In genomic region chr9:64577156-64577555, GRCm38 (mm10) we compare ENCODE assay signal across 26 mouse cellular contexts.
A peak's percentile ranks its signal among the peaks of the same experiment; 100 is the strongest.
DNase-seq lines count a peak whose midpoint lies in the region; ATAC-seq and TF ChIP-seq lines count a peak whose summit lies in the region.
"Had no signal": no experiment of that assay in that cellular context is flagged by ENCODE, and none has a peak within 500 bp of the region (broad histone marks: within the 10 kb centered on the region; RNA-seq: fewer than 3 reads in every experiment).

No protein-coding gene starts in this region.

- H3K9ac ChIP-seq in hindbrain, embryonic 13.5 days = no peak overlapping the region
- H3K9ac ChIP-seq in hindbrain, postnatal 0 days (replicated peaks; ENCODE audit: low read length) = no peak overlapping the region
- H3K9ac ChIP-seq in neural tube, embryonic 13.5 days = no peak overlapping the region
- H3K9ac ChIP-seq in neural tube, embryonic 14.5 days (replicated peaks; ENCODE audit: low read depth, low read length) = no peak overlapping the region
- H3K9ac ChIP-seq: embryonic facial prominence, embryonic 13.5 days; forebrain, embryonic 12.5 days; forebrain, embryonic 15.5 days; heart, embryonic 13.5 days had no signal

- WGBS in hindbrain, embryonic 13.5 days = 75% methylated on average over 3 of the region's 3 CpGs
- 76% methylated on average over 3 of the region's 3 CpGs for WGBS in hindbrain, postnatal 0 days
- WGBS in neural tube, embryonic 13.5 days = 49% methylated on average over 3 of the region's 3 CpGs
- 41% methylated on average over 3 of the region's 3 CpGs for WGBS in neural tube, embryonic 14.5 days

- H3K4me2 ChIP-seq in hindbrain, embryonic 13.5 days = no peak overlapping the region
- H3K4me2 ChIP-seq in hindbrain, postnatal 0 days (ENCODE audit: low read depth, low read length) = no peak overlapping the region
- H3K4me2 ChIP-seq in neural tube, embryonic 13.5 days = no peak overlapping the region
- H3K4me2 ChIP-seq in neural tube, embryonic 14.5 days (ENCODE audit: low read depth, low read length) = no peak overlapping the region
- H3K4me2 ChIP-seq: embryonic facial prominence, embryonic 13.5 days; forebrain, embryonic 12.5 days; forebrain, embryonic 15.5 days; heart, embryonic 13.5 days had no signal

- H3K27ac ChIP-seq in hindbrain, embryonic 13.5 days = peak overlapping the region; percentile 73; the same call in 1 of the 2 replicates
- no peak overlapping the region for H3K27ac ChIP-seq in hindbrain, postnatal 0 days
- peak overlapping the region; percentile 63 for H3K27ac ChIP-seq in neural tube, embryonic 13.5 days (replicated peaks)
- H3K27ac ChIP-seq in neural tube, embryonic 14.5 days (ENCODE audit: low read depth, low read length) = no peak overlapping the region
- H3K27ac ChIP-seq: embryonic facial prominence, embryonic 10.5 days; embryonic facial prominence, embryonic 13.5 days; forebrain, embryonic 12.5 days; forebrain, embryonic 15.5 days; heart, adult 2 months; heart, embryonic 10.5 days; heart, embryonic 13.5 days had no signal

- no peaks in the 10 kb centered on the region for H3K9me3 ChIP-seq in hindbrain, embryonic 13.5 days
- no peaks in the 10 kb centered on the region for H3K9me3 ChIP-seq in hindbrain, postnatal 0 days (ENCODE audit: low read length)
- H3K9me3 ChIP-seq in neural tube, embryonic 13.5 days = no peaks in the 10 kb centered on the region
- H3K9me3 ChIP-seq in neural tube, embryonic 14.5 days (ENCODE audit: control insufficient read depth, low read length) = no peaks in the 10 kb centered on the region; the same call in 1 of the 2 replicates
- H3K9me3 ChIP-seq: embryonic facial prominence, embryonic 10.5 days; embryonic facial prominence, embryonic 13.5 days; forebrain, embryonic 12.5 days; forebrain, embryonic 15.5 days; heart, embryonic 10.5 days; heart, embryonic 13.5 days had no signal

- H3K4me1 ChIP-seq in hindbrain, embryonic 13.5 days (replicated peaks) = peaks cover 48% of the 10 kb centered on the region
- H3K4me1 ChIP-seq in hindbrain, postnatal 0 days (ENCODE audit: insufficient read depth, low read length) = no peaks in the 10 kb centered on the region
- H3K4me1 ChIP-seq in neural tube, embryonic 13.5 days (replicated peaks) = peaks cover 69% of the 10 kb centered on the region
- peaks cover 18% of the 10 kb centered on the region for H3K4me1 ChIP-seq in neural tube, embryonic 14.5 days (ENCODE audit: control insufficient read depth, insufficient read depth, low read length)

- TF ChIP-seq CTCF in hindbrain, postnatal 0 days (IDR thresholded peaks at IDR 0.05; ENCODE audit: low read depth) = no peak

- no peaks in the 10 kb centered on the region for H3K36me3 ChIP-seq in hindbrain, embryonic 13.5 days
- H3K36me3 ChIP-seq in hindbrain, postnatal 0 days (ENCODE audit: insufficient read depth, low read length) = no peaks in the 10 kb centered on the region
- no peaks in the 10 kb centered on the region for H3K36me3 ChIP-seq in neural tube, embryonic 13.5 days
- H3K36me3 ChIP-seq in neural tube, embryonic 14.5 days (ENCODE audit: control insufficient read depth, insufficient read depth, low read length) = no peaks in the 10 kb centered on the region
- H3K36me3 ChIP-seq: embryonic facial prominence, embryonic 10.5 days; embryonic facial prominence, embryonic 13.5 days; forebrain, embryonic 12.5 days; forebrain, embryonic 15.5 days; heart, embryonic 10.5 days; heart, embryonic 13.5 days had no signal

- ATAC-seq in hindbrain, embryonic 13.5 days (ENCODE audit: low FRiP score) = no peak
- no peak for ATAC-seq in hindbrain, postnatal 0 days
- 0 out of 2 replicates have a peak, but pooled peaks have one; percentile 38 for ATAC-seq in neural tube, embryonic 13.5 days (ENCODE audit: low read depth)
- peak; percentile 62 for ATAC-seq in neural tube, embryonic 14.5 days (ENCODE audit: low read depth)
- ATAC-seq: activated CD4-positive, CD25-positive, alpha-beta regulatory T cell, adult 4 months; forebrain, embryonic 15.5 days had no signal

- H3K27me3 ChIP-seq in hindbrain, embryonic 13.5 days = no peaks in the 10 kb centered on the region
- no peaks in the 10 kb centered on the region for H3K27me3 ChIP-seq in hindbrain, postnatal 0 days (ENCODE audit: insufficient read depth, low read length)
- no peaks in the 10 kb centered on the region for H3K27me3 ChIP-seq in neural tube, embryonic 13.5 days
- H3K27me3 ChIP-seq in neural tube, embryonic 14.5 days (ENCODE audit: control insufficient read depth, insufficient read depth, low read length) = no peaks in the 10 kb centered on the region
- H3K27me3 ChIP-seq: embryonic facial prominence, embryonic 13.5 days; forebrain, embryonic 12.5 days; forebrain, embryonic 15.5 days had no signal

- no peak for DNase-seq in hindbrain, postnatal 0 days (ENCODE audit: low spot score)
- DNase-seq in neural tube, embryonic 10.5 days (ENCODE audit: extremely low spot score, low spot score) = no peak
- DNase-seq in kidney, postnatal 14 days = no peak
- no peak for DNase-seq in urinary bladder, postnatal 4 days (ENCODE audit: low spot score in 2 of 2)
- DNase-seq: adrenal gland, adult 8-10 months; adrenal gland, postnatal 25 days; cerebellum, adult 11-12 months; cerebellum, adult 8-10 months; cerebellum, postnatal 10 days; cerebellum, postnatal 36 days; gastrocnemius, postnatal 10 days; gastrocnemius, postnatal 36 days; heart, adult 2 months; heart, postnatal 14 days; heart, postnatal 4 days had no signal

- H3K4me3 ChIP-seq in hindbrain, embryonic 13.5 days = no peak overlapping the region
- no peak overlapping the region for H3K4me3 ChIP-seq in hindbrain, postnatal 0 days (ENCODE audit: low read length)
- no peak overlapping the region for H3K4me3 ChIP-seq in neural tube, embryonic 13.5 days
- H3K4me3 ChIP-seq in neural tube, embryonic 14.5 days (ENCODE audit: low read depth, low read length) = no peak overlapping the region
- H3K4me3 ChIP-seq: embryonic facial prominence, embryonic 10.5 days; embryonic facial prominence, embryonic 13.5 days; erythroblast, embryonic 14.5 days; forebrain, embryonic 12.5 days; forebrain, embryonic 15.5 days; heart, adult 2 months; heart, embryonic 10.5 days; heart, embryonic 13.5 days had no signal

Comparison
In these comparisons a context has a peak if more than half of its experiments do, and no peak if none do; other contexts are left out.
1. H3K27ac ChIP-seq: peak in hindbrain, embryonic 13.5 days (single experiment) and neural tube, embryonic 13.5 days (single experiment); none in hindbrain, postnatal 0 days (single experiment) and neural tube, embryonic 14.5 days (single experiment).
2. ATAC-seq: peak in neural tube, embryonic 13.5 days (single experiment) and neural tube, embryonic 14.5 days (single experiment); none in hindbrain, embryonic 13.5 days (single experiment) and hindbrain, postnatal 0 days (single experiment).